Mouse (Mus musculus): ENCODE results near the gene Prkci. TPM values are rescaled to one million over a fixed set of nuclear protein-coding genes. Genes with fewer than 3 reads are reported as not detected.

Prkci gene
- total RNA-seq (2022), result 10 to 100 TPM; 50.3 to 65.1 (median 57.8) TPM

- peak; percentile 80 to 86 for DNase-seq (ENCODE audit: low spot score in 2 of 2)
Measured at GRCm38 (mm10) chr3:30995283-30995898, at the start of gene Prkci. Prkci (plus strand) TSS chr3:30995747.

DNA sequence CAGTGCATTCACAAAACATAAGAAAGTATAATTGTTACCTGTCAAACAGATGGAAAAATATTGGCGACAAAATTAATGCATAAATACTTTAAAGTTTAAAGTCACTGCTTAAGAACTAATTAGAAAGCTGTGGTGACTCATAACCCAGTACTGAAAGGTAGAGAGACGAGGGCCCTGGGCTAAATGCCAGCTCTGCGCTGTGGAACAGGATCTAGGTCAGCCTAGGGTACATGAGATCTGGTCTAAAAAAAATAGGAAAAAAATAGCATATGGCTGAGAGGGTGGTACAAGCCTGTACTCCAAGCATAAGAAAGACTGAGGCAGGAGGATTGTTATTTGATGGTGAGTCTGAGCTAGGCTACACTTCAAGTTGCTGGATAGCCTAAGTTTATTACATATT lies 43.9 kb upstream of the Prkci start:
- DNase-seq (ENCODE audit: low spot score in 2 of 2), result peak in 1 of 2 experiments; percentile 40

GRCm38 (mm10) chr3:30952273-30953070 lies 43.1 kb upstream of the Prkci start:
- no peak for DNase-seq (ENCODE audit: low spot score in 2 of 2)

GRCm38 (mm10) chr3:30956327-30956726 lies 39.2 kb upstream of the Prkci start:
- no peak for DNase-seq (ENCODE audit: low spot score in 2 of 2)

DNA sequence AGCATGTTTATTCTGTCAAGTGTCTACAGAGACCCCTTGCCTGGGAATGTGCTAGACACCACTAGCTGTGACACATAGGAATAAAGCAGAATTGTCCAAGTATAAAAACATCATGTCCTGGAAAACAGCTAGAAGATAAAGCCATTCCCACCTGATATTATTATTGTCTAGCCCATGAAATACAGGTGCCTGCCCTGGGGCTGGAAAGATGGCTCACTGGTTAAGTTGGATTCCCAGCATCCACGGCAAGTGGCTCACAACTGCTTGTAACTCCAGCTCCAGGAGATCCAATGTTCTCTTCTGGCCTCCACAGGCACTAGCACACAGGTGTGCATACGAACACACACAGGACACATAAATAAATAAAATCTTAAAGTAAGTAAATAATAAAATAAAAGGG lies 36.8 kb upstream of the Prkci start:
- DNase-seq (ENCODE audit: low spot score in 2 of 2), result no peak

DNA sequence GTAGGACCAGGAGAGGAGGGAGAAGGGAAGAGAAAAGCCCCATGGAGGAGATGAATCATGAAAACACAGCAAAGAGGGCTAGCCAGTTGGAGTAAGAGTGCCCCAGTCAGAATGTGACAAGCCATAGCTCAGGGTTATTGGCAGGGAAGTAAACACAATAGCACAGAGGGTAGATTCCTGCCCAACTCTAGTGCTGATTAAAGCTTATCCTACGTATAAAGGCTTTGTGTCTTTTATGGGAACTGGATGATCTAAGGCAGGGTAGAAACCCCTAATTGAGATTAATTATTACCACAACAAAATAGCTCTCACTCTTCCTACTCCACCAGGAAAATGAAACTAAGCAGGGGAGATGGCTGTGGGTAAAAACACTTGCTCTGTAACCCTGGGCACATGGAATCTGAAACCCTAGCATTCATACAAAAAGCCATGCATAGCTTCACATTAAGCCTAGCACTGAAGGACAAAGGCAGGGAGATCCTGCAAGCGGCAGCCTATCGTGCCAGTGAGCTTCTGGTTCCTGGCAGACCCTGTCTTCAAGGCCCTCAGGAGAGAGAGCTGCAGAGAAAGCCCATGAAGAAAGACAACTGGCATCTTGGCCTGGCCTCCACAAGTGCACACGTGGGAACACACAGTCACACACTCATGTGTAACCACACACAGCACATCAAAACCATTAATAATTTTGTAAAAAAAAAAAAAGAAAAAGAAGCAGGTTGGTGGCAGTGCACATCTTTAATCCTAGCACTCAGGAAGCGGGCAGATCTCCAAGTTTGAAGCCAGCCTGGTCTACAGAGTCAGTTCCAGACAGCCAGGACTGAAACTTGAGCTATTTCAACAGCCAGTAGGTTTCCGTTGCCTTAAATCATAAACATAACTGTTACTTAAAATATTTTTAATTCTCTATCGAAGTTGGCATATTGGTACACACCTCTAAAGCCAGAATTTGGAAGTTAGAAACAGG lies 35.4 kb upstream of the Prkci start:
- DNase-seq (ENCODE audit: low spot score in 2 of 2), result no peak

- DNase-seq (ENCODE audit: low spot score in 2 of 2), result no peak
Measured at GRCm38 (mm10) chr3:30963100-30963499, 32.4 kb upstream of the Prkci start.

- no peak for DNase-seq (ENCODE audit: low spot score in 2 of 2)
Measured at GRCm38 (mm10) chr3:30964216-30964615, 31.3 kb upstream of the Prkci start.

GRCm38 (mm10) chr3:30965644-30966043 lies 29.9 kb upstream of the Prkci start:
- no peak for DNase-seq (ENCODE audit: low spot score in 2 of 2)

DNA sequence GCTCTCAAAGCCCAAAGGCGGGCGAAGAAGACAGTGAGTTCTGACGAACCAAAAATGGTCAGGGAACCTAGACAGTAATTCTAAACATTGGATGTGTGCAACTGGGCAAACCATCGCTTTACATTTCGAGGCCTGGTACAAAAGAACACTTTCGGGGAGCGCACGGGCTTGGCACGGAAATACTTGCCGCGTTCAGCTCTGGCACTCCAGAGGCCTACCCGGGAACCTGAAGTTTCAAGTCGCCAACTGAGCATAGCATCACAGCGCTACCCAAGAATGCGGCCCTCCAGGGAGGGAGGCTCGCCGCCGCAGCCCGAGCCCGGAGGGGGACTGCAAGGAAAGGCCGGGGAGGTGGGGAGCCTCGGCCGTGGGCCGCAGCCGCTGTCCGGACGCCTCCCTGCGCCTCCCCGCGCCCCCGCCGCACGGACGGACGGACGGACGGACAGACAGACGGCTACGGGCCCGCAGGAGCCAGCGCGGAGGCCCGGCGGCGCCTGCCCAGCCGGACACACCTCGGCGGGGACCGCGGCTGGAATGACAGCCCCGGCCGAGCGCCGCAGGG lies 26.9 kb upstream of the Prkci start:
- peak; percentile 27 to 37 for DNase-seq (ENCODE audit: low spot score in 2 of 2)

GRCm38 (mm10) chr3:30969104-30969581 lies 26.4 kb upstream of the Prkci start, which contains the start of gene Phc3:
Phc3 (minus strand) TSS chr3:30969415.
- DNase-seq (ENCODE audit: low spot score in 2 of 2), result peak; percentile 78 to 89

DNA sequence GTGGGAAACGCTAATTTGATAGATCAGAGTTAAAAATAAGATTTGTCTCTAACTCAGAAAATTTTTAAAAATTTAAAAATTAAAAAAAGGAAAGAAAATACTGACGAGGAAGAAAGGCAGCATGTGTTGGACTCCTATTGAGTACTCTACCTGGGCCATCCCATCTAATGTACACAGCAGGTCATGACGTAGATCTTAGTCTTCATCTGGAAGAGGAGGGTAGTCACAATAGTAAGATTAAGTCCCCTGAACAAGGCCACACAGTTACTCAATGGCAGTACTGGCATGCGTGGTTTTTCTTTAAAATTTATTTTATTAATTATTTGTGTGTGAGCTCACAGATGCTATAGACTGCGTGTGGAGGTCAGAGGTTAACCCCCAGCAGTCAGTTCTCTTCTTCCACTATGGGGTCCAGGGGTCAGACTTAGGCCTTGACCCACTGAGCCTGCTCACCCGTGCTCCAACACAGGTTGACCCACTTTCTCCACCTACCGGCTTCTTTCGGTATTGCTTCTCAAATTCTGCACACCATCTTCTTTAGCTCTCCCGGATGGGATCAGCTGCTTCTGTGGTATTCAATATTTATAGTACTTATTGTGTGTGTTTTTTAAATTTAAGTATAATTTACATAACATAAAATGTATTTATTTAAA lies 20.3 kb upstream of the Prkci start:
- DNase-seq (ENCODE audit: low spot score in 2 of 2), result no peak

GRCm38 (mm10) chr3:30976991-30977603 lies 18.4 kb upstream of the Prkci start:
- DNase-seq (ENCODE audit: low spot score in 2 of 2), result no peak

GRCm38 (mm10) chr3:30981616-30982380 lies 13.7 kb upstream of the Prkci start:
- no peak for DNase-seq (ENCODE audit: low spot score in 2 of 2)

GRCm38 (mm10) chr3:30982924-30983536 lies 12.5 kb upstream of the Prkci start:
- DNase-seq (ENCODE audit: low spot score in 2 of 2), result no peak

DNA sequence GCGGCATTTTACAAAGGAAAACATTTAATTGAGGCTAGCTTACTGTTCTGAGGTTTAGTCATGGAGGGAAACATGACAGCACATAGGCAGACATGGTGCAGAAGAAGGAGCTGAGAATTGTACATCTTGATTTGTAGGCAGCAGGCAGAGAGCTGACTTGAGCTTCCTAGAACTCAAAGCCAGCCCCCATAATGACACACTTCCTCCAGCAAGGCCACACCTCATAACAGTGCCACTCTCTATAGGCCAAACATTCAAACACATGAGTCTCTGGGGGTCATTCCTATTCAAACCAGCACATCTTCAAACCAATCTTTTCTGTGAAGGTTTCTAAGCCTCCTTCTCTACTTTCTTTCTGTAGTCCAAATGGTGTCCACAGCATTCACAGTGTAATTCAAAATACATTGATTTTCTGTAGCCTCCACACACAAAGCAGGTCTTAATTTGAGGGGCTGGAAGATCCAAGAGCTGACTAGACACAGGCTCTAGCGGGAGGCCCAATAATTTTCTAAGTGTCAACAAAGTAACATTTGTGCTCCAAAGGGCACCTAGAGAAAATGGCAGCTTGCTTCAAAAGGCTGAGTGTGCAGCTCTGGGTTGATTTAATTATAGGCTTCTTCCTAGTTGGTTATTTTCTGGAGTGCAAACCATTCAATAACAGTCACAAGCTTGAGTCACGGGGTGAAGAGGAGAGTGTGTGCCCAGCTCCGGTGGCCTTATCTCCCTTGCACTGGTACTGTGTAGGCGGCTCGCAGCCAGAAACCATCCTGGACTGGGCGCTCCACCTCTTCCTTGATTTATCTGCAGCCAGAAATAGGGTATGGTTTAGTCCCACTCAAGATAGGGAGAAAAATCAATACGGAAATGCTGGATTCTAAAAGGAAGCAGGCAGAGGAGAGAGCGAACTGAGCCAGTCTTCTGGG lies 7.9 kb upstream of the Prkci start:
- no peak for DNase-seq (ENCODE audit: low spot score in 2 of 2)

- no peak for DNase-seq (ENCODE audit: low spot score in 2 of 2)
Measured at GRCm38 (mm10) chr3:30992161-30992560, 3.4 kb upstream of the Prkci start.

- no peak for DNase-seq (ENCODE audit: low spot score in 2 of 2)
Measured at GRCm38 (mm10) chr3:30993066-30993573, 2.4 kb upstream of the Prkci start.

Data from left cerebral cortex, adult 8-10 months (tissue).